Comparison of ENCODE assay signal across 9 mouse cellular contexts in genomic region chr2:22588673-22589381, GRCm38 (mm10). TPM values are rescaled to one million over a fixed set of nuclear protein-coding genes. Genes with fewer than 3 reads are reported as not detected.
A peak's percentile ranks its signal among the peaks of the same experiment; 100 is the strongest.
DNase-seq lines count a peak whose midpoint lies in the region; ATAC-seq and TF ChIP-seq lines count a peak whose summit lies in the region.
"Not testable (repeated sequence)": the region's sequence is repeated elsewhere in the genome, so short reads cannot be mapped to it uniquely, and the experiment has no call there.
"Had no signal": no experiment of that assay in that cellular context is flagged by ENCODE, and none has a peak within 500 bp of the region (broad histone marks: within the 10 kb centered on the region; RNA-seq: fewer than 3 reads in every experiment).

No protein-coding gene starts in this region.

- H3K27me3 ChIP-seq in embryonic facial prominence, embryonic 13.5 days; hindbrain, embryonic 14.5 days (ENCODE audit: control insufficient read depth, insufficient read depth, low read length); lung, embryonic 14.5 days (ENCODE audit: insufficient read depth, low read length); midbrain, postnatal 0 days (ENCODE audit: insufficient read depth, low read length): not testable (repeated sequence)

- H3K36me3 ChIP-seq in embryonic facial prominence, embryonic 13.5 days; hindbrain, embryonic 14.5 days (replicated peaks; ENCODE audit: control insufficient read depth, insufficient read depth); lung, embryonic 14.5 days (ENCODE audit: insufficient read depth); midbrain, postnatal 0 days (ENCODE audit: insufficient read depth, low read length): not testable (repeated sequence)

- DNase-seq in MEL-GATA-1-ER (ENCODE audit: extremely low read depth, low read depth), result peak; percentile 74
- DNase-seq in hindbrain, embryonic 14.5 days (ENCODE audit: low spot score); lung, embryonic 14.5 days; midbrain, postnatal 0 days (ENCODE audit: low spot score): not testable (repeated sequence)
- peak; percentile 5 for DNase-seq in kidney, postnatal 14 days

- H3K27ac ChIP-seq in embryonic facial prominence, embryonic 13.5 days; hindbrain, embryonic 14.5 days; lung, embryonic 14.5 days (ENCODE audit: low read depth); midbrain, postnatal 0 days (ENCODE audit: low read depth, low read length): not testable (repeated sequence)

- H3K9ac ChIP-seq in embryonic facial prominence, embryonic 13.5 days; hindbrain, embryonic 14.5 days; lung, embryonic 14.5 days; midbrain, postnatal 0 days (replicated peaks; ENCODE audit: low read length, poor library complexity, severe bottlenecking): not testable (repeated sequence)

- not testable (repeated sequence) for H3K4me2 ChIP-seq in embryonic facial prominence, embryonic 13.5 days; hindbrain, embryonic 14.5 days (replicated peaks); lung, embryonic 14.5 days; midbrain, postnatal 0 days (ENCODE audit: low read depth, low read length, poor library complexity, severe bottlenecking)

- H3K4me1 ChIP-seq in embryonic facial prominence, embryonic 13.5 days; hindbrain, embryonic 14.5 days (replicated peaks; ENCODE audit: control insufficient read depth, insufficient read depth, low read length); lung, embryonic 14.5 days (ENCODE audit: insufficient read depth); midbrain, postnatal 0 days (ENCODE audit: insufficient read depth, low read length): not testable (repeated sequence)

- not testable (repeated sequence) for TF ChIP-seq CTCF in lung, embryonic 14.5 days (IDR thresholded peaks at IDR 0.05; ENCODE audit: low read depth); midbrain, postnatal 0 days (IDR thresholded peaks at IDR 0.05)

- ATAC-seq in embryonic facial prominence, embryonic 13.5 days (ENCODE audit: insufficient number of reproducible peaks, insufficient read depth, low FRiP score, low TSS enrichment, low read depth), result peak; percentile 97
- ATAC-seq in frontal cortex, adult (ENCODE audit: low TSS enrichment), result peak; percentile 67
- peak; percentile 93 for ATAC-seq in hindbrain, embryonic 14.5 days (ENCODE audit: low FRiP score)
- ATAC-seq in lung, embryonic 14.5 days (ENCODE audit: insufficient read depth), result peak; percentile 95
- peak; percentile 94 for ATAC-seq in midbrain, postnatal 0 days (ENCODE audit: low FRiP score)

- WGBS in embryonic facial prominence, embryonic 13.5 days, result 70% methylated on average over 12 of the region's 12 CpGs
- 71% methylated on average over 12 of the region's 12 CpGs for WGBS in hindbrain, embryonic 14.5 days
- 73% methylated on average over 12 of the region's 12 CpGs for WGBS in lung, embryonic 14.5 days
- WGBS in midbrain, postnatal 0 days, result 64% methylated on average over 12 of the region's 12 CpGs

- H3K9me3 ChIP-seq in embryonic facial prominence, embryonic 13.5 days; hindbrain, embryonic 14.5 days (ENCODE audit: control insufficient read depth, low read length); lung, embryonic 14.5 days (ENCODE audit: low read depth, low read length); midbrain, postnatal 0 days (ENCODE audit: low read length): not testable (repeated sequence)

- not testable (repeated sequence) for H3K4me3 ChIP-seq in embryonic facial prominence, embryonic 13.5 days; hindbrain, embryonic 14.5 days (replicated peaks; ENCODE audit: low read length); lung, embryonic 14.5 days (ENCODE audit: low read depth, low read length); midbrain, postnatal 0 days (ENCODE audit: low read depth, low read length)

RNA-seq across cellular contexts. Expression of gene Gad2, which starts 33.2 kb away (rescaled TPM):
- 0.41 and 0.96 TPM in 2 replicates for polyA plus RNA-seq in embryonic facial prominence, embryonic 13.5 days (2015; fragmentation: Nextera tagmentation; extraction: Ambion mirVana)
- 34.7 and 35.1 TPM in 2 replicates for polyA plus RNA-seq in hindbrain, embryonic 14.5 days (2014; fragmentation: Nextera tagmentation; extraction: Ambion mirVana)
- polyA plus RNA-seq in lung, embryonic 14.5 days (2014; fragmentation: Nextera tagmentation; extraction: Ambion mirVana), result 0.09 and 0.36 TPM in 2 replicates
- 49.4 and 77.6 TPM in 2 replicates for total RNA-seq in midbrain, postnatal 0 days (2014; rRNA removed)
- polyA plus RNA-seq in midbrain, postnatal 0 days (2015; fragmentation: Nextera tagmentation; extraction: Ambion mirVana), result 43.2 and 52.6 TPM in 2 replicates
- total RNA-seq: adrenal gland, postnatal 36 days; heart, adult 18-20 months had no signal

Comparison
In these comparisons a context has a peak if more than half of its experiments do, and no peak if none do; other contexts are left out.
1. RNA of gene Gad2, which starts 33.2 kb away (polyA plus RNA-seq): 43.2 to 52.6 TPM in midbrain, postnatal 0 days and 34.7 to 35.1 TPM in hindbrain, embryonic 14.5 days; 0.41 to 0.96 TPM in embryonic facial prominence, embryonic 13.5 days and 0.09 to 0.36 TPM in lung, embryonic 14.5 days; every median in the first group is over 10 times any median in the second.
2. Peak in every context shown above with its lines, with median percentiles within 50 percentile points of each other: ATAC-seq.